Mouse (Mus musculus) MEL (cell line): ENCODE results near the gene Epn3.

Experiments
- CHD1 ChIP-seq: IDR thresholded peaks from 2 replicates; pipeline ENCODE4 v1.6.1; 2012; ENCODE audit warnings: low read depth, mild to moderate bottlenecking, inconsistent platforms, low read length, improper control_type of control experiment
- CTCF ChIP-seq, 3 experiments: IDR thresholded peaks in 2 of 3; conservative IDR thresholded peaks in 1 of 3; 2 replicates each; pipeline ENCODE4 v1.5.1; 2011 to 2012; ENCODE audit warnings: low read length in 3 of 3, low read depth in 2 of 3, mild to moderate bottlenecking in 2 of 3, improper control_type of control experiment in 1 of 3, inconsistent platforms in 1 of 3, mixed read lengths in 1 of 3, moderate library complexity in 1 of 3; ENCODE audit not compliant: control insufficient read depth in 1 of 3, insufficient read depth in 1 of 3, poor library complexity in 1 of 3, severe bottlenecking in 1 of 3
- ELF1 ChIP-seq: IDR thresholded peaks from 2 replicates; pipeline ENCODE4 v1.6.1; 2014; ENCODE audit warnings: low read depth, mild to moderate bottlenecking, inconsistent platforms, low read length, improper control_type of control experiment, moderate library complexity
- EP300 ChIP-seq, 2 experiments: IDR thresholded peaks; 2 replicates each; pipeline ENCODE4 v1.6.1; 2011; ENCODE audit warnings: improper control_type of control experiment in 2 of 2, low read length in 2 of 2, low read depth in 1 of 2, mild to moderate bottlenecking in 1 of 2
- GATA1 ChIP-seq: IDR thresholded peaks from 2 replicates; pipeline ENCODE4 v1.6.1; 2011; ENCODE audit warnings: low read depth, low read length, improper control_type of control experiment
- KAT2A ChIP-seq: conservative IDR thresholded peaks from 2 replicates; pipeline ENCODE4 v1.6.1; 2012; ENCODE audit warnings: low read depth, low read length, improper control_type of control experiment, inconsistent platforms
- MAZ ChIP-seq: IDR thresholded peaks from 2 replicates; pipeline ENCODE4 v1.6.1; 2012; ENCODE audit warnings: low read depth, mild to moderate bottlenecking, inconsistent platforms, low read length, improper control_type of control experiment
- MYC ChIP-seq: IDR thresholded peaks from 2 replicates; pipeline ENCODE4 v1.6.1; 2011; ENCODE audit warnings: low read depth, mild to moderate bottlenecking, low read length, improper control_type of control experiment, moderate library complexity
- NELFE ChIP-seq: IDR thresholded peaks from 2 replicates; pipeline ENCODE4 v1.6.1; 2011; ENCODE audit warnings: low read depth, low read length, improper control_type of control experiment
- POLR2A ChIP-seq, 2 experiments: IDR thresholded peaks; 2 replicates each; pipeline ENCODE4 v1.6.1; 2011 to 2012; ENCODE audit warnings: low read length in 2 of 2, mild to moderate bottlenecking in 2 of 2, control low read depth in 1 of 2, improper control_type of control experiment in 1 of 2, low read depth in 1 of 2, moderate library complexity in 1 of 2; ENCODE audit not compliant: control insufficient read depth in 1 of 2, insufficient read depth in 1 of 2, poor library complexity in 1 of 2
- RCOR1 ChIP-seq: IDR thresholded peaks from 2 replicates; pipeline ENCODE4 v1.6.1; 2012; ENCODE audit warnings: low read depth, mild to moderate bottlenecking, inconsistent platforms, low read length, improper control_type of control experiment

- TF ChIP-seq MYC = no peak
- TF ChIP-seq EP300 (IDR thresholded peaks at IDR 0.05; ENCODE audit: low read depth in 1 of 2, low read length in 2 of 2) = no peak
- no peak for TF ChIP-seq CTCF (IDR thresholded peaks at IDR 0.05 in 2 of 3, conservative IDR thresholded peaks at IDR 0.05 in 1 of 3; ENCODE audit: control insufficient read depth in 1 of 3, insufficient read depth in 1 of 3, low read depth in 2 of 3, low read length in 3 of 3, poor library complexity in 1 of 3, severe bottlenecking in 1 of 3)
- no peak for TF ChIP-seq CHD1
- no peak for TF ChIP-seq GATA1
- TF ChIP-seq RCOR1 = no peak
- no peak for TF ChIP-seq ELF1
- no peak for TF ChIP-seq KAT2A
- TF ChIP-seq POLR2A (IDR thresholded peaks at IDR 0.05; ENCODE audit: control insufficient read depth in 1 of 2, insufficient read depth in 1 of 2, low read depth in 1 of 2, low read length in 2 of 2, poor library complexity in 1 of 2) = no peak
- TF ChIP-seq MAZ = no peak
- TF ChIP-seq NELFE = no peak
Observed at GRCm38 (mm10) chr11:94444829-94445228, 54.9 kb downstream of the Epn3 start.
